ENCODE assay signal across 12 mouse cellular contexts in the genomic region with DNA sequence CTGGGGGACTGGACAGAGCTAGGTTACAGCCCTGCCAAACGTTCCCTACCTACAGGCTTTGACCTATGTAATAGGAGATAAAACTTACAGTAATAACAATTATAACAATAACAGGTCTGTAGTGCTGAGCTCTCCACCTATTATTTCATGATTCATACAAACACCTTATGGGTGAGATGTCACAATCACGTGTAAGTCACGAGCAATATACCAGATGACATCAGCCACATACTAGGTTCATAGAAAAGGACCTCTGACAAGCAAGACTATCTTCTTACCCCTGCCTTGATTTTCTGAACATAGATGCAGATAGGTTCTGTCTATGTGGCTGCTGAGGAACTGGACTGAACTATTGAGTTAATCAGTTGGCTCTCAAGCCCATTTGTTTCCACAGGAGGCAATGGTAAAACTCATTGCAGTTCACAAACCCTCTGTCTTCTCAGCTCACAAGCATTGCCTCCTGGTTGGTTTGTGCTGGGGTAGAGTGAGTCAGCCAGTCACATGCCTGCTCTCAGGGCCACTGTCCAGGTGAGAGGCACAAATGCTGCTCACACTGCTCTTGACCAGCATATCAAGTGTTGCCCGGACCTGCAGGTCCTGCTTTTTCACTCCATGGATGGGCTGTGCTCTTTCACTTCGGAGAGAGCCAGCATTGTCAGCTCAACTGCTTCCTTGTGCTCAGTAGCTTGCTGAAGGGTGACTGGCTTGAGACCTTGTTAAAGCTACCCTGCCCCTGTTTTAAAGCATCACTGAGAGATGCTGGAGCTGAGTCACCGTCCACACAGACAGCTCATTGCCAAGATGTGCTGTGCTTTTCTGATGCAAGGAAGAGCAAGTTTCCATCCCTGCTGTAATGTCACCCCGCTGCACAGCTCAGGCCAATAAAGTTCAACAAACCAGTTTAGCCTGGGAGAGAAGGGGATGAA.
DNase-seq lines count a peak whose midpoint lies in the region; ATAC-seq and TF ChIP-seq lines count a peak whose summit lies in the region.
"Had no signal": no experiment of that assay in that cellular context is flagged by ENCODE, and none has a peak within 500 bp of the region (broad histone marks: within the 10 kb centered on the region; RNA-seq: fewer than 3 reads in every experiment).

No protein-coding gene starts in this region.

- no peak overlapping the region for H3K4me3 ChIP-seq in kidney, embryonic 15.5 days (replicated peaks)
- no peak overlapping the region for H3K4me3 ChIP-seq in kidney, embryonic 14.5 days (ENCODE audit: low read length)
- H3K4me3 ChIP-seq in MEL (ENCODE audit: control insufficient read depth in 1 of 2, insufficient read depth in 1 of 2, low read depth in 2 of 2, low read length in 2 of 2) (no peak overlapping the region), myocyte (no peak overlapping the region)
- H3K4me3 ChIP-seq in hindbrain, embryonic 16.5 days (ENCODE audit: low read length) = no peak overlapping the region
- H3K4me3 ChIP-seq in midbrain, embryonic 14.5 days (replicated peaks; ENCODE audit: low read depth, low read length) = no peak overlapping the region
- H3K4me3 ChIP-seq: intestine, embryonic 15.5 days; left cerebral cortex, adult 2 months; neural tube, embryonic 15.5 days had no signal

- no peak for TF ChIP-seq CTCF in MEL (IDR thresholded peaks at IDR 0.05 in 2 of 3, conservative IDR thresholded peaks at IDR 0.05 in 1 of 3; ENCODE audit: control insufficient read depth in 1 of 3, insufficient read depth in 1 of 3, low read depth in 2 of 3, low read length in 3 of 3, poor library complexity in 1 of 3, severe bottlenecking in 1 of 3)

- no peak overlapping the region for H3K27ac ChIP-seq in kidney, embryonic 15.5 days
- H3K27ac ChIP-seq in kidney, embryonic 14.5 days (ENCODE audit: low read depth, low read length) = no peak overlapping the region
- no peak overlapping the region for H3K27ac ChIP-seq in MEL (ENCODE audit: control insufficient read depth, low read depth, low read length)
- H3K27ac ChIP-seq in hindbrain, embryonic 16.5 days (ENCODE audit: low read depth, low read length) = no peak overlapping the region
- H3K27ac ChIP-seq in midbrain, embryonic 14.5 days (replicated peaks; ENCODE audit: low read depth, low read length) = no peak overlapping the region
- H3K27ac ChIP-seq: intestine, embryonic 15.5 days; left cerebral cortex, adult 2 months; neural tube, embryonic 15.5 days had no signal

- TF ChIP-seq POLR2A in MEL (IDR thresholded peaks at IDR 0.05; ENCODE audit: control insufficient read depth in 1 of 2, insufficient read depth in 1 of 2, low read depth in 1 of 2, low read length in 2 of 2, poor library complexity in 1 of 2) (no peak), myocyte (IDR thresholded peaks at IDR 0.05; ENCODE audit: insufficient read length, low read depth) (peak; percentile 43)

- WGBS in kidney, embryonic 15.5 days = 54% methylated on average over 7 of the region's 7 CpGs
- WGBS in kidney, embryonic 14.5 days = 57% methylated on average over 7 of the region's 7 CpGs
- 84% methylated on average over 7 of the region's 7 CpGs for WGBS in hindbrain, embryonic 16.5 days
- 80% methylated on average over 7 of the region's 7 CpGs for WGBS in midbrain, embryonic 14.5 days

- peak; percentile 3 for DNase-seq in MEL (ENCODE audit: low read depth, low spot score)
- peak; percentile 24 to 46 for DNase-seq in adrenal gland, adult 18-20 months (ENCODE audit: low spot score in 2 of 2)
- no peak for DNase-seq in midbrain, embryonic 14.5 days
- DNase-seq: cerebellum, adult 9-11 months; kidney, postnatal 4 days had no signal

- peaks cover 10% of the 10 kb centered on the region; the same call in 1 of the 2 replicates for H3K4me1 ChIP-seq in kidney, embryonic 15.5 days
- H3K4me1 ChIP-seq in kidney, embryonic 14.5 days (ENCODE audit: control insufficient read depth, insufficient read depth, low read length) = no peaks in the 10 kb centered on the region
- H3K4me1 ChIP-seq in MEL (ENCODE audit: control insufficient read depth in 1 of 2, insufficient read depth in 2 of 2, low read length in 2 of 2) = no peaks in the 10 kb centered on the region
- H3K4me1 ChIP-seq in hindbrain, embryonic 16.5 days (ENCODE audit: control insufficient read depth, insufficient read depth, low read depth, low read length) = no peaks in the 10 kb centered on the region
- H3K4me1 ChIP-seq in midbrain, embryonic 14.5 days (ENCODE audit: control insufficient read depth, insufficient read depth, low read length) = no peaks in the 10 kb centered on the region
- H3K4me1 ChIP-seq: intestine, embryonic 15.5 days had no signal

- no peaks in the 10 kb centered on the region for H3K79me2 ChIP-seq in MEL (ENCODE audit: control insufficient read depth, insufficient read depth, low read length, poor library complexity)
- no peaks in the 10 kb centered on the region for H3K79me2 ChIP-seq in myocyte (ENCODE audit: control insufficient read depth, insufficient read depth)

- H3K27me3 ChIP-seq in kidney, embryonic 15.5 days = no peaks in the 10 kb centered on the region
- no peaks in the 10 kb centered on the region for H3K27me3 ChIP-seq in kidney, embryonic 14.5 days (ENCODE audit: control insufficient read depth, insufficient read depth, low read length)
- H3K27me3 ChIP-seq in MEL (ENCODE audit: control insufficient read depth in 1 of 2, insufficient read depth in 2 of 2, low read length in 2 of 2) (no peaks in the 10 kb centered on the region), myocyte (ENCODE audit: control insufficient read depth, insufficient read depth, insufficient read length) (no peaks in the 10 kb centered on the region)
- H3K27me3 ChIP-seq in hindbrain, embryonic 16.5 days (replicated peaks; ENCODE audit: control insufficient read depth, insufficient read depth, low read length) = no peaks in the 10 kb centered on the region
- no peaks in the 10 kb centered on the region for H3K27me3 ChIP-seq in midbrain, embryonic 14.5 days (ENCODE audit: control insufficient read depth, insufficient read depth, low read length)
- H3K27me3 ChIP-seq: intestine, embryonic 15.5 days; neural tube, embryonic 15.5 days had no signal

- no peak for TF ChIP-seq RAD21 in MEL (IDR thresholded peaks at IDR 0.05; ENCODE audit: low read depth, low read length)

- no peak overlapping the region for H3ac ChIP-seq in myocyte (ENCODE audit: control insufficient read depth, insufficient read length)

- 0 out of 2 replicates have a peak, but pooled peaks have one; percentile 2 for ATAC-seq in kidney, embryonic 15.5 days (replicated peaks; ENCODE audit: low FRiP score)
- no peak for ATAC-seq in kidney, embryonic 14.5 days (ENCODE audit: low FRiP score, low TSS enrichment)
- ATAC-seq in hindbrain, embryonic 16.5 days = no peak
- ATAC-seq in midbrain, embryonic 14.5 days (ENCODE audit: low FRiP score, low TSS enrichment) = no peak
- ATAC-seq: intestine, embryonic 15.5 days had no signal

- H3K4me2 ChIP-seq in kidney, embryonic 15.5 days = no peak overlapping the region
- no peak overlapping the region for H3K4me2 ChIP-seq in kidney, embryonic 14.5 days (replicated peaks; ENCODE audit: low read depth, low read length)
- peak overlapping the region; percentile 46 for H3K4me2 ChIP-seq in myocyte (ENCODE audit: low read depth)
- no peak overlapping the region for H3K4me2 ChIP-seq in hindbrain, embryonic 16.5 days (ENCODE audit: low read length)
- H3K4me2 ChIP-seq in midbrain, embryonic 14.5 days (ENCODE audit: low read length) = no peak overlapping the region
- H3K4me2 ChIP-seq: intestine, embryonic 15.5 days; neural tube, embryonic 15.5 days had no signal

- H3K9ac ChIP-seq in kidney, embryonic 15.5 days = no peak overlapping the region
- H3K9ac ChIP-seq in kidney, embryonic 14.5 days (ENCODE audit: low read depth, low read length) = no peak overlapping the region
- H3K9ac ChIP-seq in MEL (ENCODE audit: control insufficient read depth, low read depth, low read length, poor library complexity, severe bottlenecking) = no peak overlapping the region
- no peak overlapping the region for H3K9ac ChIP-seq in hindbrain, embryonic 16.5 days (ENCODE audit: low read depth, low read length)
- H3K9ac ChIP-seq in midbrain, embryonic 14.5 days (replicated peaks; ENCODE audit: low read length) = no peak overlapping the region
- H3K9ac ChIP-seq: intestine, embryonic 15.5 days; neural tube, embryonic 15.5 days had no signal

- TF ChIP-seq EP300 in MEL (IDR thresholded peaks at IDR 0.05; ENCODE audit: low read depth in 1 of 2, low read length in 2 of 2) = no peak

- no peaks in the 10 kb centered on the region for H3K36me3 ChIP-seq in kidney, embryonic 15.5 days
- no peaks in the 10 kb centered on the region for H3K36me3 ChIP-seq in kidney, embryonic 14.5 days (ENCODE audit: control insufficient read depth, insufficient read depth, low read length)
- no peaks in the 10 kb centered on the region for H3K36me3 ChIP-seq in MEL (ENCODE audit: control insufficient read depth in 1 of 2, insufficient read depth in 2 of 2, low read length in 2 of 2)
- H3K36me3 ChIP-seq in myocyte (ENCODE audit: control insufficient read depth, insufficient read depth) = no peaks in the 10 kb centered on the region
- no peaks in the 10 kb centered on the region for H3K36me3 ChIP-seq in hindbrain, embryonic 16.5 days (ENCODE audit: control insufficient read depth, insufficient read depth, low read length)
- no peaks in the 10 kb centered on the region for H3K36me3 ChIP-seq in midbrain, embryonic 14.5 days (ENCODE audit: control insufficient read depth, insufficient read depth, low read length)
- H3K36me3 ChIP-seq: intestine, embryonic 15.5 days; neural tube, embryonic 15.5 days had no signal

- H3K9me3 ChIP-seq in kidney, embryonic 15.5 days (replicated peaks) = no peaks in the 10 kb centered on the region
- H3K9me3 ChIP-seq in kidney, embryonic 14.5 days (ENCODE audit: control insufficient read depth, low read length) = no peaks in the 10 kb centered on the region
- no peaks in the 10 kb centered on the region for H3K9me3 ChIP-seq in MEL (replicated peaks; ENCODE audit: insufficient read depth, low read length)
- no peaks in the 10 kb centered on the region for H3K9me3 ChIP-seq in hindbrain, embryonic 16.5 days (ENCODE audit: control insufficient read depth, low read length)
- no peaks in the 10 kb centered on the region for H3K9me3 ChIP-seq in midbrain, embryonic 14.5 days (ENCODE audit: control insufficient read depth, low read length)
- H3K9me3 ChIP-seq: intestine, embryonic 15.5 days; neural tube, embryonic 15.5 days had no signal

TF ChIP-seq in MEL, 35 proteins besides CTCF, POLR2A, EP300 and RAD21 (continues in another document):
- no peak for TF ChIP-seq MAX (IDR thresholded peaks at IDR 0.05; ENCODE audit: low read length)
- TF ChIP-seq SMC3 (IDR thresholded peaks at IDR 0.05; ENCODE audit: low read depth, low read length) = no peak
- no peak for TF ChIP-seq NELFE (IDR thresholded peaks at IDR 0.05; ENCODE audit: low read depth, low read length)
- TF ChIP-seq BHLHE40 (IDR thresholded peaks at IDR 0.05; ENCODE audit: borderline replicate concordance, low read depth, low read length) = no peak

TF ChIP-seq in myocyte, 11 proteins besides CTCF, POLR2A, EP300 and RAD21 (continues in another document):
- TF ChIP-seq MAX (IDR thresholded peaks at IDR 0.05; ENCODE audit: low read depth) = peak; percentile 52
- peak in 1 of 3 experiments; percentile 38 for TF ChIP-seq MYOD1 (IDR thresholded peaks at IDR 0.05; ENCODE audit: control insufficient read depth in 1 of 3, insufficient read length in 2 of 3, low read depth in 2 of 3)
- no peak for TF ChIP-seq TCF3 (IDR thresholded peaks at IDR 0.05; ENCODE audit: insufficient read length, low read depth)
